Mouse (Mus musculus) effector memory CD4-positive, alpha-beta T cell, adult 7 months (primary cell): Measurements from ENCODE around the gene Olfr1032. TPM values are rescaled to one million over a fixed set of nuclear protein-coding genes. Genes with fewer than 3 reads are reported as not detected.

ENCODE experiments used
- polyA plus RNA-seq: library from polyadenylated mRNA; unstranded; fragments of 100-300 nt; shearing (Covaris generic); gene quantifications from one replicate; pipeline ENCODE4 v1.2.1, GENCODE M21; 2017

The Olfr1032 gene
- not detected for polyA plus RNA-seq

GRCm38 (mm10) chr2:86005240-86005639, at the start of gene Olfr1032:
Olfr1032 (plus strand) TSS chr2:86005540.

GRCm38 (mm10) chr2:85973595-85973994, 31.7 kb upstream of the Olfr1032 start, which contains the start of gene Olfr1029:
Olfr1029 (plus strand) TSS chr2:85973895.

GRCm38 (mm10) chr2:85978976-85979375, 26.4 kb upstream of the Olfr1032 start, which contains the start of gene Olfr1030:
Olfr1030 (plus strand) TSS chr2:85979276.

GRCm38 (mm10) chr2:85990004-85990403, 15.3 kb upstream of the Olfr1032 start, which contains the start of gene Olfr1031:
Olfr1031 (plus strand) TSS chr2:85990304.

GRCm38 (mm10) chr2:86020406-86020805, 15.1 kb downstream of the Olfr1032 start, which contains the start of gene Olfr1033:
Olfr1033 (plus strand) TSS chr2:86020633.

GRCm38 (mm10) chr2:86045561-86045960, 40.2 kb downstream of the Olfr1032 start, which contains the start of gene Olfr1034:
Olfr1034 (plus strand) TSS chr2:86045861.

Other genes with a start within 250 kb of the Olfr1032 start
- gene Olfr1012, start 242.8 kb upstream of the Olfr1032 start, polyA plus RNA-seq = not detected
- 0.11 TPM for gene Olfr1013, start 238.4 kb upstream of the Olfr1032 start, polyA plus RNA-seq
- gene Olfr1014, start 232.8 kb upstream of the Olfr1032 start, polyA plus RNA-seq = 0.21 TPM
- 0.51 TPM for gene Olfr1015, start 223.5 kb upstream of the Olfr1032 start, polyA plus RNA-seq
- 1.2 TPM for gene Olfr1016, start 203.0 kb upstream of the Olfr1032 start, polyA plus RNA-seq
- not detected for gene Olfr1018, start 187.1 kb upstream of the Olfr1032 start, polyA plus RNA-seq
- not detected for gene Olfr1019, start 160.1 kb upstream of the Olfr1032 start, polyA plus RNA-seq
- gene Olfr1020, start 158.5 kb upstream of the Olfr1032 start, polyA plus RNA-seq = not detected
- gene Olfr1022, start 136.9 kb upstream of the Olfr1032 start, polyA plus RNA-seq = not detected
- not detected for gene Olfr1023, start 119.9 kb upstream of the Olfr1032 start, polyA plus RNA-seq
- gene Olfr1024, start 100.5 kb upstream of the Olfr1032 start, polyA plus RNA-seq = not detected
- not detected for gene Olfr1025-ps1, start 90.3 kb upstream of the Olfr1032 start, polyA plus RNA-seq
- gene Olfr1026, start 84.0 kb upstream of the Olfr1032 start, polyA plus RNA-seq = not detected
- gene Olfr1028, start 55.1 kb upstream of the Olfr1032 start, polyA plus RNA-seq = not detected
- not detected for gene Olfr1029, start 31.6 kb upstream of the Olfr1032 start, polyA plus RNA-seq
- gene Olfr1030, start 26.3 kb upstream of the Olfr1032 start, polyA plus RNA-seq = 0.11 TPM
- gene Olfr1031, start 15.2 kb upstream of the Olfr1032 start, polyA plus RNA-seq = not detected
- 18.8 TPM for gene Olfr1033, start 15.1 kb downstream of the Olfr1032 start, polyA plus RNA-seq
- gene Olfr1034, start 40.3 kb downstream of the Olfr1032 start, polyA plus RNA-seq = not detected
- gene Olfr1036, start 68.5 kb downstream of the Olfr1032 start, polyA plus RNA-seq = not detected
- not detected for gene Olfr1037, start 81.8 kb downstream of the Olfr1032 start, polyA plus RNA-seq
- not detected for gene Olfr1039, start 130.4 kb downstream of the Olfr1032 start, polyA plus RNA-seq
- gene Olfr1040, start 141.2 kb downstream of the Olfr1032 start, polyA plus RNA-seq = not detected
- gene Olfr1042, start 156.3 kb downstream of the Olfr1032 start, polyA plus RNA-seq = 0.29 TPM
- not detected for gene Olfr1043, start 162.0 kb downstream of the Olfr1032 start, polyA plus RNA-seq
- 0.45 TPM for gene Olfr1044, start 172.3 kb downstream of the Olfr1032 start, polyA plus RNA-seq
- 0.38 TPM for gene Olfr52, start 180.1 kb downstream of the Olfr1032 start, polyA plus RNA-seq
- gene Olfr1045, start 197.5 kb downstream of the Olfr1032 start, polyA plus RNA-seq = not detected
- gene Olfr1046, start 213.8 kb downstream of the Olfr1032 start, polyA plus RNA-seq = not detected
- gene Olfr1047, start 225.9 kb downstream of the Olfr1032 start, polyA plus RNA-seq = not detected
- not detected for gene Olfr1048, start 234.7 kb downstream of the Olfr1032 start, polyA plus RNA-seq